Mouse (Mus musculus) liver, embryonic 15.5 days (tissue): ENCODE results near the gene Phf2. TPM values are rescaled to one million over a fixed set of nuclear protein-coding genes. Genes with fewer than 3 reads are reported as not detected.

Source experiments
- ATAC-seq: fragments of 200-750 bp; cut with Nextera tagmentation; 2 replicates; pipeline ENCODE4 v1.8.0; 2017; ENCODE audit warnings: moderate number of reproducible peaks, mild to moderate bottlenecking, moderate library complexity; ENCODE audit not compliant: insufficient read depth
- H3K27ac ChIP-seq: fragments of 300-500 bp; sonication (generic); replicated peaks from 2 replicates; pipeline ENCODE4 v1.5.1; 2015; ENCODE audit warnings: mild to moderate bottlenecking, inconsistent platforms
- H3K27me3 ChIP-seq: fragments of 300-500 bp; sonication (generic); 2 replicates; pipeline ENCODE4 v1.6.1; 2015; ENCODE audit warnings: mild to moderate bottlenecking, inconsistent platforms
- H3K36me3 ChIP-seq: fragments of 300-500 bp; sonication (generic); replicated peaks from 2 replicates; pipeline ENCODE4 v1.6.1; 2015; ENCODE audit warnings: moderate library complexity, mild to moderate bottlenecking, inconsistent platforms
- H3K4me1 ChIP-seq: fragments of 300-500 bp; sonication (generic); replicated peaks from 2 replicates; pipeline ENCODE4 v1.6.1; 2015; ENCODE audit warnings: inconsistent platforms
- H3K4me2 ChIP-seq: fragments of 300-500 bp; sonication (generic); 2 replicates; pipeline ENCODE4 v1.6.1; 2015; ENCODE audit warnings: moderate library complexity, mild to moderate bottlenecking, inconsistent platforms
- H3K4me3 ChIP-seq: fragments of 300-500 bp; sonication (generic); replicated peaks from 2 replicates; pipeline ENCODE4 v1.5.1; 2015; ENCODE audit warnings: mild to moderate bottlenecking, inconsistent platforms
- H3K9ac ChIP-seq: fragments of 300-500 bp; sonication (generic); 2 replicates; pipeline ENCODE4 v1.6.1; 2015; ENCODE audit warnings: moderate library complexity, mild to moderate bottlenecking, inconsistent platforms
- H3K9me3 ChIP-seq: fragments of 300-500 bp; sonication (generic); replicated peaks from 2 replicates; pipeline ENCODE4 v1.6.1; 2016; ENCODE audit warnings: inconsistent platforms
- WGBS: fragments of 180-500 bp; shearing (Covaris S2); methylation state at CpG from one replicate; pipeline ENCODE4 v1.1.7; 2015; ENCODE audit warnings: mixed read lengths; ENCODE audit not compliant: insufficient replicate concordance; 5-methylcytosine and 5-hydroxymethylcytosine counted together
- polyA plus RNA-seq: library from polyadenylated mRNA; unstranded; fragments of >200 nt; fragmentation: Nextera tagmentation; extraction: Ambion mirVana; gene quantifications from 2 replicates; pipeline ENCODE4 v1.2.1, GENCODE M21; 2015

The Phf2 gene
- polyA plus RNA-seq, 1 experiment from 2014 or later: 1.7 TPM

GRCm38 (mm10) chr13:48779592-48780344 is 91.2 kb downstream of the Phf2 start:
- H3K4me3 ChIP-seq: no peak overlapping the region
- peaks cover 9% of the 10 kb centered on the region; the same call in 1 of the 2 replicates for H3K27me3 ChIP-seq
- no peak overlapping the region for H3K4me2 ChIP-seq
- no peaks in the 10 kb centered on the region for H3K36me3 ChIP-seq
- H3K4me1 ChIP-seq: no peaks in the 10 kb centered on the region
- 39% methylated on average over 11 of the region's 11 CpGs for WGBS
- ATAC-seq: no peak
- H3K27ac ChIP-seq: no peak overlapping the region
- no peaks in the 10 kb centered on the region for H3K9me3 ChIP-seq
- no peak overlapping the region for H3K9ac ChIP-seq

- peaks cover 9% of the 10 kb centered on the region; the same call in 1 of the 2 replicates for H3K27me3 ChIP-seq
- no peak overlapping the region for H3K4me2 ChIP-seq
- no peak for ATAC-seq
- H3K9ac ChIP-seq: no peak overlapping the region
- H3K36me3 ChIP-seq: no peaks in the 10 kb centered on the region
- H3K4me3 ChIP-seq: no peak overlapping the region
- 22% methylated on average over 4 of the region's 4 CpGs for WGBS
- H3K4me1 ChIP-seq: no peaks in the 10 kb centered on the region
- H3K27ac ChIP-seq: no peak overlapping the region
- H3K9me3 ChIP-seq: no peaks in the 10 kb centered on the region
Observed at GRCm38 (mm10) chr13:48778138-48778537, 92.8 kb downstream of the Phf2 start.

- Histone ChIP-seq H3K27ac (no peak overlapping the region), H3K4me1 (no peaks in the 10 kb centered on the region), H3K36me3 (no peaks in the 10 kb centered on the region), H3K27me3 (no peaks in the 10 kb centered on the region), H3K9ac (no peak overlapping the region), H3K9me3 (no peaks in the 10 kb centered on the region), H3K4me3 (no peak overlapping the region), H3K4me2 (no peak overlapping the region)
- WGBS: 50% methylated on average over 7 of the region's 7 CpGs
- ATAC-seq: no peak
Observed at GRCm38 (mm10) chr13:48774506-48774905, 96.4 kb downstream of the Phf2 start.

GRCm38 (mm10) chr13:48768109-48768508 is 102.8 kb downstream of the Phf2 start:
- H3K27me3 ChIP-seq: no peaks in the 10 kb centered on the region
- no peak overlapping the region for H3K9ac ChIP-seq
- WGBS: 62% methylated on average over 11 of the region's 11 CpGs
- no peak for ATAC-seq
- H3K4me1 ChIP-seq: no peaks in the 10 kb centered on the region
- H3K4me2 ChIP-seq: no peak overlapping the region
- no peak overlapping the region for H3K27ac ChIP-seq
- no peaks in the 10 kb centered on the region for H3K9me3 ChIP-seq
- H3K36me3 ChIP-seq: no peaks in the 10 kb centered on the region
- no peak overlapping the region for H3K4me3 ChIP-seq

- H3K4me1 ChIP-seq: no peaks in the 10 kb centered on the region
- no peak overlapping the region for H3K27ac ChIP-seq
- no peaks in the 10 kb centered on the region for H3K27me3 ChIP-seq
- WGBS: 45% methylated on average over 11 of the region's 11 CpGs
- no peak overlapping the region for H3K9ac ChIP-seq
- no peak overlapping the region for H3K4me3 ChIP-seq
- no peak for ATAC-seq
- no peaks in the 10 kb centered on the region for H3K9me3 ChIP-seq
- H3K36me3 ChIP-seq: no peaks in the 10 kb centered on the region
- no peak overlapping the region for H3K4me2 ChIP-seq
Observed at GRCm38 (mm10) chr13:48763701-48764245, 107.1 kb downstream of the Phf2 start.

GRCm38 (mm10) chr13:48760855-48761436 is 110.0 kb downstream of the Phf2 start:
- H3K9ac ChIP-seq: no peak overlapping the region
- H3K4me2 ChIP-seq: no peak overlapping the region
- no peak overlapping the region for H3K4me3 ChIP-seq
- no peaks in the 10 kb centered on the region for H3K27me3 ChIP-seq
- H3K27ac ChIP-seq: no peak overlapping the region
- H3K36me3 ChIP-seq: no peaks in the 10 kb centered on the region
- ATAC-seq: no peak
- H3K4me1 ChIP-seq: no peaks in the 10 kb centered on the region
- WGBS: 59% methylated on average over 8 of the region's 8 CpGs
- H3K9me3 ChIP-seq: no peaks in the 10 kb centered on the region

GRCm38 (mm10) chr13:48756769-48757168 is 114.2 kb downstream of the Phf2 start:
- no peak overlapping the region for H3K4me2 ChIP-seq
- no peak overlapping the region for H3K9ac ChIP-seq
- no peaks in the 10 kb centered on the region for H3K4me1 ChIP-seq
- H3K9me3 ChIP-seq: no peaks in the 10 kb centered on the region
- 49% methylated on average over 15 of the region's 15 CpGs for WGBS
- H3K36me3 ChIP-seq: no peaks in the 10 kb centered on the region
- H3K4me3 ChIP-seq: no peak overlapping the region
- no peak overlapping the region for H3K27ac ChIP-seq
- ATAC-seq: no peak
- H3K27me3 ChIP-seq: no peaks in the 10 kb centered on the region; the same call in 1 of the 2 replicates

Other genes starting within 250 kb of the Phf2 start
- 0.40 and 0.47 TPM in 2 replicates for gene Ptpdc1, start 245.5 kb downstream of the Phf2 start, polyA plus RNA-seq
- 0.37 and 0.46 TPM in 2 replicates for gene Barx1, start 208.1 kb downstream of the Phf2 start, polyA plus RNA-seq
- gene Fam120a, start 96.9 kb upstream of the Phf2 start, polyA plus RNA-seq: 13.3 and 13.9 TPM in 2 replicates